Comparison of ENCODE assay signal across 19 mouse cellular contexts in genomic region chr17:81316655-81317054, GRCm38 (mm10).
DNase-seq lines count a peak whose midpoint lies in the region; ATAC-seq and TF ChIP-seq lines count a peak whose summit lies in the region.
"Had no signal": no experiment of that assay in that cellular context is flagged by ENCODE, and none has a peak within 500 bp of the region (broad histone marks: within the 10 kb centered on the region; RNA-seq: fewer than 3 reads in every experiment).

No protein-coding gene starts in this region.

- WGBS in forebrain, postnatal 0 days, result 44% methylated on average over 5 of the region's 5 CpGs
- 66% methylated on average over 5 of the region's 5 CpGs for WGBS in forebrain, embryonic 16.5 days

- TF ChIP-seq CTCF in forebrain, postnatal 0 days (IDR thresholded peaks at IDR 0.05; ENCODE audit: low read depth), result no peak

- no peak overlapping the region for H3K27ac ChIP-seq in forebrain, postnatal 0 days (ENCODE audit: low read depth, low read length)
- H3K27ac ChIP-seq in forebrain, embryonic 16.5 days (ENCODE audit: low read length), result no peak overlapping the region
- H3K27ac ChIP-seq: embryonic facial prominence, embryonic 13.5 days; heart, embryonic 10.5 days; neural tube, embryonic 13.5 days had no signal

- no peak overlapping the region for H3K9ac ChIP-seq in forebrain, postnatal 0 days
- no peak overlapping the region for H3K9ac ChIP-seq in forebrain, embryonic 16.5 days (replicated peaks; ENCODE audit: low read depth, low read length)
- H3K9ac ChIP-seq: embryonic facial prominence, embryonic 13.5 days; neural tube, embryonic 13.5 days had no signal

- H3K27me3 ChIP-seq in forebrain, postnatal 0 days (ENCODE audit: insufficient read depth, low read length), result no peaks in the 10 kb centered on the region
- H3K27me3 ChIP-seq in forebrain, embryonic 16.5 days (replicated peaks; ENCODE audit: control insufficient read depth, insufficient read depth, low read length), result no peaks in the 10 kb centered on the region
- H3K27me3 ChIP-seq: embryonic facial prominence, embryonic 13.5 days; megakaryocyte, embryonic 14.5 days; neural tube, embryonic 13.5 days had no signal

- H3K9me3 ChIP-seq in forebrain, postnatal 0 days (ENCODE audit: low read length), result no peaks in the 10 kb centered on the region
- no peaks in the 10 kb centered on the region for H3K9me3 ChIP-seq in forebrain, embryonic 16.5 days (ENCODE audit: control insufficient read depth, low read length)
- H3K9me3 ChIP-seq: embryonic facial prominence, embryonic 13.5 days; heart, embryonic 10.5 days; megakaryocyte, embryonic 14.5 days; neural tube, embryonic 13.5 days had no signal

- DNase-seq in forebrain, postnatal 0 days, result peak; percentile 5
- DNase-seq in brain, adult 2 months (ENCODE audit: low read depth, low spot score), result peak; percentile 67
- peak; percentile 25 for DNase-seq in cerebellum, adult 11-12 months
- DNase-seq in cerebellum, postnatal 14 days, result peak; percentile 27 to 34
- DNase-seq in yolk sac, embryonic 10.5 days (ENCODE audit: low spot score), result no peak
- DNase-seq in spleen, postnatal 36 days (ENCODE audit: low spot score in 2 of 2), result no peak
- DNase-seq: adrenal gland, postnatal 25 days; B cell, adult 2 months; kidney, adult 9 months; kidney, postnatal 36 days; lung, adult 18-20 months; right cerebral cortex, postnatal 25 days; thymus, adult 2 months had no signal

- no peak for ATAC-seq in forebrain, postnatal 0 days
- ATAC-seq in forebrain, embryonic 16.5 days, result no peak

- no peaks in the 10 kb centered on the region for H3K4me1 ChIP-seq in forebrain, postnatal 0 days (ENCODE audit: insufficient read depth)
- no peaks in the 10 kb centered on the region for H3K4me1 ChIP-seq in forebrain, embryonic 16.5 days (replicated peaks; ENCODE audit: control insufficient read depth, insufficient read depth, low read length)
- H3K4me1 ChIP-seq: embryonic facial prominence, embryonic 13.5 days; heart, embryonic 10.5 days; megakaryocyte, embryonic 14.5 days; neural tube, embryonic 13.5 days had no signal

- no peak overlapping the region for H3K4me3 ChIP-seq in forebrain, postnatal 0 days (ENCODE audit: low read depth, low read length)
- no peak overlapping the region for H3K4me3 ChIP-seq in forebrain, embryonic 16.5 days (replicated peaks; ENCODE audit: low read length)
- H3K4me3 ChIP-seq: embryonic facial prominence, embryonic 13.5 days; heart, embryonic 10.5 days; megakaryocyte, embryonic 14.5 days; neural tube, embryonic 13.5 days had no signal

- H3K4me2 ChIP-seq in forebrain, postnatal 0 days (ENCODE audit: low read depth), result no peak overlapping the region
- no peak overlapping the region for H3K4me2 ChIP-seq in forebrain, embryonic 16.5 days (ENCODE audit: low read length)
- H3K4me2 ChIP-seq: embryonic facial prominence, embryonic 13.5 days; liver, embryonic 11.5 days; neural tube, embryonic 13.5 days had no signal

- H3K36me3 ChIP-seq in forebrain, postnatal 0 days (ENCODE audit: insufficient read depth), result no peaks in the 10 kb centered on the region
- no peaks in the 10 kb centered on the region for H3K36me3 ChIP-seq in forebrain, embryonic 16.5 days (ENCODE audit: control insufficient read depth, insufficient read depth)
- H3K36me3 ChIP-seq: embryonic facial prominence, embryonic 13.5 days; heart, embryonic 10.5 days; neural tube, embryonic 13.5 days had no signal

Comparison
In these comparisons a context has a peak if more than half of its experiments do, and no peak if none do; other contexts are left out.
1. DNase-seq: peak in forebrain, postnatal 0 days (single experiment), brain, adult 2 months (single experiment), cerebellum, adult 11-12 months (single experiment) and cerebellum, postnatal 14 days (2 of 2); none in yolk sac, embryonic 10.5 days (single experiment) and spleen, postnatal 36 days (0 of 2).